Mouse (Mus musculus) c-Kit-negative CD71-positive TER-119-positive erythroid progenitor cells, embryonic 14.5 days (primary cell): ENCODE results near the gene Rheb.
"Not testable (repeated sequence)": the region's sequence is repeated elsewhere in the genome, so short reads cannot be mapped to it uniquely, and the experiment has no call there.

Experiments used
- DNase-seq: peaks from one replicate; pipeline ENCODE4 v3.0.0-alpha.2; 2013; ENCODE audit warnings: low read depth, low spot score

The Rheb gene

DNA sequence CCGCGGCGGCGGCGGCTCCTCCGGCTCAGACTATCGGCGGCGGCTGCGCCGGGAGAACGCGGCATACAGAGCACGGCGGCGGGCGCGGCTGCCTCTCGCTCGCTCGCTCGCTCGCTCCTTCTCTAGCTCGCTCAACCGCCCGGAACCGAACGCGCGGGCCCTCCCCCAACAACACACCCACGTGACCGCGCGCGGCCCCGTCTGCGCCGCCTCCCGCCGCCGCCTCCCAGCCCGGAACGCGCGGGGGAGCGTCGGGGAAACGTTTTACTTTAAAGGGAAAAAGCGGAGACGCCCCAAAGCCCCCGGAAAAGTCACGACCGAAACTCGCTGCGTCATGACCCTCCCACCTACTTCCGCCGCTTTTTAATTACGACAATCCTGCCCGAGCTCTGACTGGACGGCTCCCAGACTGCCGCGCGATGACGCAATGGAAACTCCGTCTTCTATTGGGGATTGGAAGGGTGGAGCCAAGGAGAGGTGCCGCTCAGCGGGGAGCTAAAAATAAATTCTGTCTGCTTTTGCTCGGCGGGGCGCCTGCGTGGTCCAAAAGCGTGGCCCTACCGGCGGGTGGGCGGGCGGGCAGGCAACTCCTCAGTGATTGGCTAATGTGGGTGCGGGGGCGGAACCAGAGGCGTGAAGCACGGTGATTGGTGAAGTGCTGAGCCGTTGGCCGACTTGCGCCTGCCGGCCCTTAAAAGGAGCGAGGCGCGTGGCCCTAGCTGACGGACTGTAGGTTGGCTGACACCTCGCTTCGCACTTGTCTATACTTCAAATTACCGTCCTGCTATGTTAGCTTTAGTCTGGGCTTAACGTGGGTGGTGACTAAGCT lies at the start of gene Rheb:
Gene Rheb, minus strand, starts transcription at position 351 of the 829 bp plus-strand sequence.
- peak; percentile 97 for DNase-seq

DNA sequence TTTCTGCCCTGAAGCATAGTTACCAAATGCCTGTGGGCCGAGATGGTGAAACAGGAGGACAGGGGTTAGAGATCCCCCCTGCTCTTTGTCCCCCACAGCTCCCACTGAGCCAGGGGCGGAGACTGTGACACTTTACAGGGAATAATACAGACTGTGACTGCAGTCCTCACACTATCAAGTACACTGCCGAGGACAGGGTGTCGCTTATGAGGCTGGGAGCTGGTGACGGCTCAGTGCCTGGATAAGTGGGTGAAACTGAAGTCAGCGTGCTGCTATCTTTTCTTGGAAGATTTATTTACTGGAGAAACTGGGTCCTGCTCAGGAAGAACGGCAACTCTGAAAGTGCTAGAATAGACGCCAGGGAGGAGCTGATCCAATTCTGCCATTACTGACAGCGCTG lies 47.4 kb upstream of the Rheb start:
- no peak for DNase-seq

- no peak for DNase-seq
These were observed 46.6 kb upstream of the Rheb start for GRCm38 (mm10) chr5:24888874-24889591.

GRCm38 (mm10) chr5:24887271-24887670 lies 44.8 kb upstream of the Rheb start:
- no peak for DNase-seq

GRCm38 (mm10) chr5:24878713-24879112 lies 36.3 kb upstream of the Rheb start:
- no peak for DNase-seq

GRCm38 (mm10) chr5:24877836-24878624 lies 35.6 kb upstream of the Rheb start:
- no peak for DNase-seq

DNA sequence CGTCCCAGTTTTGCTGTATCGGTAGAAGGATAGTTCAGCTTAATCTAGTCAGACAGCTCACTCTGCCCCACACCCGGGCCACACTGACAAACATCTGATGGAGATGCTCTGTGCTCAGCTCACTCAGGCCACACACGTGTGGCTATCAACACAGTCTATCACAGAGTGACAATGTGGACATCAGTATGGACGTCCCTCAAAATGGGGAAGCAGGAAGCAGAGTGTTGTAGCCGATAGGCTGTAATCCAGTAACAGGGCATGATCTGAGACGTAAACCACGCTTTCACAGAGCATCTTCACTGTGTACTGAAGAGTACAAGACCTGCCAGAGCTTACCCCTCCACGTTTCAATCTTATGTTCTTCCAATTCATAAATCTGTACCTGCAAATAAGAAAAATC lies 34.2 kb upstream of the Rheb start:
- no peak for DNase-seq

DNA sequence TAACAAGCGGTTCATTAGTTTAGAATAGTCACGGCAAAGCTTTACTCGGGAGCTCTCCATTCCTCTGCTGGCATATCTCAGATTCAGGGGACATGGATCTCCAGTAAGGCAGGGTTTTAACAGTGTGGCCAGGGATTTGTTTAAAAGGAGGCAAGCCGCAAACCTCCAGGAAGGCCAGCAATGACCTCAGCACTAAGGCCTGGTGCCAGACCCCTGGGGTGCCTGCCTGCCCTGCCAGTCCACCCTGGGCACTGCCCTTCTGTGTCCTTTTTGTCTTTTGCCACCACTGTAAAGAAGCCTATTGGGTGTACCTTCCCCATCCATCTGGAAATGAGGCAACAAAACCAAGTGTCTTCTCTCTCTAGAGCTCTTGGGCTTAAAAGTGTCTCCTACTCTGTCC lies 31.7 kb upstream of the Rheb start:
- DNase-seq = no peak

- no peak for DNase-seq
These were observed 30.8 kb upstream of the Rheb start for GRCm38 (mm10) chr5:24873221-24873620.

DNA sequence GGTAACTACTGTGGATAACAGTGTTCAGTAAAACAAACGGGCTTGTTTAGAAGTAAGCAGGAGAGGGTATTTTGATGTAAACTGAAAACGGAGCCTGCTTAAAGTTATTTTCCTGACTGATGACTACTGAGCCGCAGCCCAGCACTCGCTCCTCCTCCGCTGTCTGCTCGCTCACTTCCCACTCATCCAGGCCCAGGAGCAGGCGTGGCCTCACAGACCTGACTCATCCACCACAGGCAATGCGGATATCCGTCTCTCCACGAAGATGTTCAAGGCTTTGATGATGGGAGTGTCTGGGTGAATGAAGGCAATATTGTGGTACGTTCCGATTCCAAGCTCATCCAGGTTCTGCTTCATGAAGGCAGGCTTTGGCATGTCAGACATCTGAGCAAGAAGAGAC lies 28.9 kb upstream of the Rheb start:
- no peak for DNase-seq

DNA sequence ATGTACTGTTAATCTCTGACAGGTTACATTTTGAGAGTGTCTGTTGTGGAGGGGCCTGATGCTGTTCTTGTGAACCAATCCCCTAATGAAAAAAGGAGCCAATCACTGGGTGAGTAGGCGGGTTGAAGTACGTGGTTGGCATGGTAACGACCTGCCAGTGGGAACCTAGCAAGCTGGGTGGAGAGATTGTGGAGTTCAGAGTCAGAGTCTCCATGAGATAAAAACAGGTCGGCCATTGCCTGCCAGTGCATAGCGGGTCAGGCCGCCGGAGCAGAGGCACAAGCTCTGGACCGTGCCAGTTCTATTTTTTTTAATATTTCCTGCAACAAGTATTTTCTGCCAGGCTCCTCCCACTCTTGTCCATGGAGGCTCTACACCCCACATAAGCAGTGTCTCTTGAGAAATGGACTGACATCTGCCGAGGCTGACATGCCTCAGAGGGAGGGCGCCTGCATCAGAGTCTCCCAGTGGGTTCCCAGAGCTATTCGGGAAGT lies 27.4 kb upstream of the Rheb start:
- peak; percentile 67 for DNase-seq

- DNase-seq = no peak
These were observed 21.4 kb upstream of the Rheb start for GRCm38 (mm10) chr5:24863804-24864203.

- DNase-seq = no peak
These were observed 19.1 kb upstream of the Rheb start for GRCm38 (mm10) chr5:24861449-24861930.

- DNase-seq = no peak
These were observed 18.4 kb upstream of the Rheb start for GRCm38 (mm10) chr5:24860635-24861448.

DNA sequence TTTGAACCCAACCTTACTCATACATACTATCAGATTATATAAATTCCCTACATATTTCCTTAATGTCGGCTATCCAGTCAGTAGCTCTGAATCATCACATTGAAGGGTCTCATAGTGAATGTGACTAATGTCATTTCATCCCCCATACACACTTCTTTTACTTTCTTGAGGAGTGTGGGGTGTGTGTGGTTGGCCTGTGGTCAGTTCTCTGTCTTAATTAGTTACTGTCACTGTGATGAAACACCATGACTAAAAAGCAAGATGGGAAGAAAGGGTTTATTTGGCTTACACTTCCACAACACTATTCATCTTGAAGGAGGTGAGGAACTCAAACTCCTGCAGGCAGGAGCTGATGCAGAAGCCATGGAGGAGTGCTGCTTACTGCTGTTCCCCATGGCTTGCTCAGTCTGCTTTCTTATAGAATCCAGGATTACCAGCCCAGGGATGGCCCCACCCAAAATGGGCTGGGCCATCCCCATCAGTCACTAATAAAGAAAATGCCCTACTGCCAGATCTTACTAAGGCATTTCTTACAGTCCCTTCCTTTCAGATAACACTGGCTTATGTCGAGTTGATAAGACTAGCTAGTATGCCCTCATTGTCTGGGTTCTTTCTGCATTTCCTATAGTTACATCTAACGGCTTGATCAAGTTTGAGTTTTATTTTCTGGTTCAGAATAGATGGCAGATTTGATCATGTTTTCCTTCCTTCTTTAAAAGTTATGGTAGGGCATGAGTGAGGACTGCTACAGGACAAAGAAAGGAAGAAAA lies 17.5 kb upstream of the Rheb start:
- DNase-seq = no peak

DNA sequence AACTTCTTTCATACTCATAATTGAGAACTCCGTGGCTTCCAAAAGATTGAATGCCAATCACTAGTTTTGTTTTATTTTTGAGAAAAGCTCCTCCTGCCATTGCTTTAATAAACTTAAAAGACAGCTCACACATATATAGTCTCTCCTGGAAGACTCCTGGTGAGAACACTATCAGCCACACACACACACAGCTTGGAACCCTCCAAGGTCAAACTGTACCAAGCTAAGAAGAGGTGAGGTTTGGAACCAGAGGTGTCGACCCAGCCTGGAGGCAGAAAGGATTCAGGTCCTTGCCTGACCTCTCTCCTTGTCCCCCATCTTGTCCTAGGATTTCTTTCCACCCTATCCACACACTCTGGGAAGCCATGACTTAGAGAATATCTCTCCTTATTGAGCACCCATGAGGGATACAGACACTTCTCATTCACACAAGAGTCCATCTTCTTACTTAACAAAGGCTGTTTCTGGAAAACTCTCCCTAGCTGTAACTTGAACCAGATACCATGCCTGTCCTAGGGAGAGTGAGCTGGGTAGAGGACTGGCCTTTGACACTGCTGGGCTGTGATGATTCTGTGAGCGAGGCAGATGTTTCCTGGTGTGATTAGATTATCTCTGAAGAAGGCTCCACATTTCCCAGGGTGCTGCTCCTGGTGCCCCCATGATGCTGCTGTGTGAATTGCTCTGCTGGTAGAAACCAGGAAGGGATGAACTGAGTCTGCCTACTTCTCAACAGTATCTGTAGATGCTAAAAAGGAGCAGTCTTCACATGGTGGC lies 12.6 kb upstream of the Rheb start:
- no peak for DNase-seq

DNA sequence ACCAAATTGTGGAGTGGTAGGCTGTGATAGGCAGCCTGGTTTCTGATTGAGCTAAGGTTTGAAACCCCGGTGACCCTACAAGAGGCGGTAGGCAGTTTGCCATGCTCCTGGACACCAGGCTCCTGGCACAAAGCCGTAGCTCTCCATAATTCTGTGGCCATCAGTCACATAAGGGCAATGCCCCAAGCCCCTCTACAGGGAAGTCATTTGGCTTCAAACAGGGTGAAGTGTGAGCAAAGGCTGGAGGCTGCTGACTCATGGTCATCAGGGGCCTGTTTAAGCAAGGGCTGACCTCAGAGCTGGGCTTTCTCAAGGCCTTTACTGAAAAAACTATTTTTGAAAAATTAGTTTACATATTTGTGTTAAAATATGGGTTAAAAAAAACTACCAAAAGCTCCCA lies 11.8 kb upstream of the Rheb start:
- DNase-seq = no peak

DNA sequence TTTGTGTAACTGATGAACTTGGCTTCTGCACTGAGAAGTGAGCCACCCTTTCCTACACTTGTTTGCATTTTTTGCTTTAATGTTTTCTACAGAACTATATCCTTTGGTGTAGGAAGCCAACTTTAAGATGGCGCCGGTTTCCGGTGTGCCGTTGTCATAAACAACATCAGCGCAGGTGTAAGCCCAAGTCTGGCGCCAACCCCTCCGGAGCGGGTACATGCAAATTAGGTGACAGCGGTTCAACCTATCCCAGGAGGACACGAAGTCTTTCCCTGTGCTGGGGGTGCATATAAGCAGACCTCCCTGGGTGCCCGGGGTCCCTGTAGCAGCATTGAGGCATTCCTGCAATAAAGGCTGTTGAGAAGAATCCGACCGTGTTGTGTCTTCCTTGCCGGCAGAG lies 5.8 kb upstream of the Rheb start:
- DNase-seq = not testable (repeated sequence)

- DNase-seq = no peak
These were observed 1.4 kb upstream of the Rheb start for GRCm38 (mm10) chr5:24843841-24844240.

DNA sequence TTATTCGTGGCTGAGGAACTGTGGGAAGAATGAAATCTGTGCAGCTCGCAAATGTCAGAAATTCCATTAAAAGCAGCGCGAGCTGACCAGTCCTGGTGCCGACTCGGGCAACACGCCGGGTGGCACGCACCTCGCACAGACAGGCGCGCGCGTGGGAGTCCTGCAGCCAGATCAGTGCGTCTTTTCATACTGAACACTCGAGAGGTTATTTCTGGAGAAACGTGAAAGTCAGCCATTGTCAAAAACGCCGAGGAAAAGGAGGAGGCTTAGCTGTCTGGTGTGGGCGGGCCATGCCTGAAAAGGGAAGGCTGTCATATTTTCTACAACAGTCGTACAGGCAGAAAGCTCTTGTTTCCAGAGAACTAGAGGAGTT lies 665 bp upstream of the Rheb start:
- DNase-seq = no peak
